Mouse (Mus musculus): ENCODE data around the gene Mtap.

Gene Mtap

GRCm38 (mm10) chr4:89212178-89212577, 75.3 kb downstream of the Mtap start:
- no peak for DNase-seq (ENCODE audit: low read depth, low spot score)
